In the genomic region with DNA sequence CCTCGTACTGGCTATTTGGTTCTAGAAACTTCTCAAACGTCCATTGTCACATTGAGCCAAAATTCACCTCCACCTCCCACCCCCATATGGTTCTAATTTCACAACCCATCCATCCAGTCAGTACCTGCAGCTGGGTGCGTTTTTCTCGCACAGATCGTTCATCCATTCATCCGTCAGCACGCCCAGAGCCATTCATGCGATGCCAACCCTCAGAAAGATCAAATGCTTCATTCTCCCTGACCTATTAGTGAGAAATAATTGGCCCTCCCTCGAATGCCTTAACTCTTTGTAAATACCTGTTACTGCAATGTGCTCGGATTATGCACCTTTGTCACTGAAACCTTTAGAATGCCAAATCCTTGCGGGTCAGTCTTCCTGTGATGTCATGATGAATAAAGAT, we compare ENCODE assay signal across 26 mouse cellular contexts.
"Had no signal": no experiment of that assay in that cellular context is flagged by ENCODE, and none has a peak within 500 bp of the region (broad histone marks: within the 10 kb centered on the region; RNA-seq: fewer than 3 reads in every experiment).

No protein-coding gene starts in this region.

- H3K4me1 ChIP-seq: liver, embryonic 13.5 days; liver, embryonic 15.5 days had no signal

- H3K36me3 ChIP-seq: heart, embryonic 12.5 days; hindbrain, embryonic 13.5 days; hindbrain, embryonic 15.5 days; kidney, embryonic 15.5 days; limb, embryonic 12.5 days; liver, embryonic 13.5 days; liver, embryonic 15.5 days had no signal

- H3K27ac ChIP-seq: gastrocnemius, adult 2 months; heart, adult 2 months; hindbrain, embryonic 13.5 days; hindbrain, embryonic 15.5 days; hindbrain, postnatal 0 days; kidney, embryonic 15.5 days; kidney, postnatal 0 days; limb, embryonic 12.5 days; liver, embryonic 13.5 days; liver, embryonic 15.5 days had no signal

- H3K4me2 ChIP-seq: heart, embryonic 12.5 days; hindbrain, embryonic 13.5 days; hindbrain, embryonic 15.5 days; kidney, embryonic 15.5 days; limb, embryonic 12.5 days; liver, embryonic 11.5 days; liver, embryonic 13.5 days; liver, embryonic 15.5 days had no signal

- H3K4me3 ChIP-seq: gastrocnemius, adult 2 months; heart, adult 2 months; heart, embryonic 12.5 days; hindbrain, embryonic 13.5 days; hindbrain, embryonic 15.5 days; kidney, embryonic 15.5 days; limb, embryonic 12.5 days; liver, embryonic 13.5 days; liver, embryonic 15.5 days had no signal

- H3K27me3 ChIP-seq: hindbrain, embryonic 13.5 days; hindbrain, embryonic 15.5 days; kidney, embryonic 15.5 days; limb, embryonic 12.5 days; liver, embryonic 13.5 days; liver, embryonic 15.5 days had no signal

- H3K9ac ChIP-seq: heart, embryonic 12.5 days; hindbrain, embryonic 13.5 days; hindbrain, embryonic 15.5 days; kidney, embryonic 15.5 days; limb, embryonic 12.5 days; liver, embryonic 13.5 days; liver, embryonic 15.5 days had no signal

- DNase-seq: gastrocnemius, adult 2 months; gastrocnemius, postnatal 10 days; gastrocnemius, postnatal 25 days; heart, adult 2 months; heart, postnatal 10 days; heart, postnatal 4 days; kidney, adult 11 months; kidney, adult 2 months; kidney, adult 9 months; kidney, postnatal 14 days; kidney, postnatal 36 days; layer of hippocampus, adult 9-11 months; layer of hippocampus, postnatal 36 days; left cerebral cortex, postnatal 4 days; liver; liver, embryonic 13.5 days had no signal

- H3K9me3 ChIP-seq: hindbrain, embryonic 13.5 days; hindbrain, embryonic 15.5 days; kidney, embryonic 15.5 days; liver, embryonic 13.5 days; liver, embryonic 15.5 days had no signal

- ATAC-seq: hindbrain, postnatal 0 days; intestine, embryonic 16.5 days had no signal
